Mouse (Mus musculus) cerebellum, postnatal 36 days (tissue): Measurements from ENCODE around the gene Fyttd1.
"Not testable (repeated sequence)": the region's sequence is repeated elsewhere in the genome, so short reads cannot be mapped to it uniquely, and the experiment has no call there.

ENCODE experiments used
- DNase-seq, 2 experiments: peaks; one replicate each; pipeline ENCODE4 v3.0.0; 2021 to 2022; ENCODE audit warnings: mixed read lengths in 2 of 2

The Fyttd1 gene

GRCm38 (mm10) chr16:32878972-32879926, 1.9 kb downstream of the Fyttd1 start:
- DNase-seq: no peak

DNA sequence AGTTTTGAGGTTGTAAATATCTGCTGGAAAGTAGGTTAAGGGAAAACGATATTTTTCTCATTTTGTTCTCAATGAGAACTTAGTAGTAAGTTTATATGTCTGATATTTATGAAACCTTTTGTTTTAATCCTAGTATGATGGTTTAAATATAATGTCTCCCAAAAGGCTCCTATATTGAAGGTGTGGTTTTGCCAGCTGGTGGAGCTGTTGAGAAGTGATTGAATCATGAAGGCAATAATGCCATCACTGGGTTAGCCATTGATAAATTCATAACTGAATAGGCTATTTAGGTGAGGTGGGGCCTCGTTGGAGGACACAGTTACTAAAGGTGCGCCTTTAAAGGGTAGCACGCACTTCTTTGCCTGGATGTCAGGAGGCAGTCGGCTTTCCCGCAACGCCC, 4.2 kb downstream of the Fyttd1 start:
- no peak for DNase-seq

DNA sequence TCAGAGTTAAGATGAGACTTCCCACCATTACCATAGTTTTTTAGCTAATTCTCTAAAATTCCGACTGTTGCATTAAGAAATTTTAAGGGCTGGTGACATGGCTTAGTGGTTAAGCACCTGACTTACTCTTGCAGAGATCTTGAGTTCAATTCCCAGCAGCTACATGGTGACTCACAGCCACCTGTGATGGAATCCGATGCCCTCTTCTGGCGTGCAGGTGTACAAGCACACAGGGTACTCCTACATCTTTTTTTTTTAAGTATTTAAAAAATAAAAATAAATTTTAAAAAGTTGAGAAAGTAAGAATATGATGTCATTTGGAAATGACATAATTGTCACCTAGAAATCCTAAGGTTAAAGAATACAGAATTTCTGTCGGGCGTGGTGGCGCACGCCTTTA, 10.7 kb downstream of the Fyttd1 start:
- no peak for DNase-seq

DNA sequence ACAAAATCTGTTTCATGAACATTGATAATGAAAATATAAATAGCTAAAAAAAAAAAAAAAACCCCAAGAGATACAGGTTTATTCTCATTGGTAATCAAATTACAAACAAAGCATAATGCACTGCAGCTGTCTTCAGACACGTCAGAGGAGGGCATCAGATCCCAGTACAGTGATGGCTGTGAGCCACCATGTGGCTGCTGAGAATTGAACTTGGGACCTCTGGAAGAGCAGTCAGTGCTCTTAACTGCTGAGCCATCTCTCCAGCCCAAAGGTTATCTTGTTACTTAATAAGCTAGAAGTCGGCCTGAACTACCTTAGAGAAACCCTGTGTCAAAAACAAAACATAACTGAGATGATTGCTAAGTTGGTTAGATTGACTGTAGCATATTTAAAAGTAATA, 12.6 kb downstream of the Fyttd1 start:
- DNase-seq: no peak

GRCm38 (mm10) chr16:32896126-32896525, 18.8 kb downstream of the Fyttd1 start:
- DNase-seq: no peak

DNA sequence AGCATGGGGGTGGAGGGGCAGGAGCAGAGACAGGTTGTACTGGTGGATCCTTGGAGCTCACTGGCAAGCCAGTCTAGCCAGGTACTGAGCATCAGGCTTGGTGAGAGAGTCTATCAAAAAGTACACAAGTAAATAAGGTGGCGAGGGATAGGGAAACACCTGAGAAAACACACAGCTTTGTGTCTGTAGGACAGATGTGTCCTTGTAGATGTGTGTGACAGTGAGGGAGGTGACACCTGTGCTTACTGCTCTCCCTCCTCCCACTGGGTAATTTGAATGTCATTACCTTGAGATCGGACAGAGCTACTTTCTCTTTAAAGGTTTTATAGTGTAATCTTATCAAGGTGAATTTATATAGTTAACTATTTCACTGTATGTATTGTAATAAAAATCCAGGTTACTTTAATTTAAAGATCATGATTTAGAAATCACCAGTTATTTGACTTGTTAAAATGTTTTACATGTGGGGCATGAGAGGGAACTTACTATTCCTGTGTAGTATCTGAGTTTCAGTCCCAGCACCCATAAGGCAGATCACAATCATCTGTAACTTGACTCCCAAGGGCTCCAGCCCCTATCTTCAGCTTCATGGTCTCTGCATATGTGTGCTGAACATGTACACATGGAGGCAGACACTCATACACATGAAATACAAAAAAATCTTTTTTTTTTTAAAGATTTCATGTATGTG, 24.2 kb downstream of the Fyttd1 start:
- no peak for DNase-seq

- DNase-seq: no peak
These were observed 24.7 kb downstream of the Fyttd1 start for GRCm38 (mm10) chr16:32902051-32902428.

- DNase-seq: peak in 1 of 2 experiments; percentile 28
These were observed 28.9 kb downstream of the Fyttd1 start for GRCm38 (mm10) chr16:32906186-32906585.

DNA sequence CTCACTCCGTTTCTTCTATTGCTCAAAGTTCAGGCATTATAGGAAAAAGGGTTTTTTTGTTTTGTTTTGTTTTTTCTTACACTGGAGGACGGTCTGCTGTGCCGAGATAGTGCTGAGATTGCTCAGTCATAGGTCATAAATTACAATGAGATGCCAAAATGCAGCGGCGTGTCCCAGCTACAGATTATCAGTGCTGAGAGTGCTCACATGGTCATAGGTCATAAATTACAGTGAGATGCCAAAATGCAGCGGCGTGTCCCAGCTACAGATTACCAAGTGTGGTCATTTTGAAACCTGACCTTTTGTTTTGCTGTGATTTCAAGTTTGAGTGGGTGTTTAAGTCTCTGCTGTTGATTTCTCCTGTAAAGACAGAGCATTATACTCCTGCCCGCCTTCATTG, 29.4 kb downstream of the Fyttd1 start:
- no peak for DNase-seq

DNA sequence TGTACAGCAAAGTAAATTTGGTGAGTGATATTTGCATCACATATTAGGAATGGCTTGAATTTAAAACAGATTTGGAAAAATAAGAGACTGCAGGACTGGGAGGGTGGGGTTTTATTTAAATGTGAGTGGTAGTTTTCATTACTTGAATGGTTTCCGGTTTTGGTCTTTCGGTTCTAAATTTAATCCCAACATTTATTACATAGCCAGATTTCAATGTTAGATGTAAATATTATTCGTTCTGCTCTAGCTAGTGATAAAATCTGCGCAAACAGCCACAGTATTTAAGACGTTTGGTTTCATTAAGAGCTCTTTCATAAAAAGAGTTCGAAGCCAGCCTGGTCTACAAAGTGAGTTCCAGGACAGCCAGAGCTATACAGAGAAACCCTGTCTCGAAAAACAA, 35.9 kb downstream of the Fyttd1 start:
- no peak for DNase-seq

GRCm38 (mm10) chr16:32913937-32914881, 36.9 kb downstream of the Fyttd1 start, which contains the start of gene Lrch3:
Gene Lrch3 (plus strand): TSS chr16:32914100.
- DNase-seq: peak; percentile 94 to 97

- no peak for DNase-seq
These were observed 38.2 kb downstream of the Fyttd1 start for GRCm38 (mm10) chr16:32915292-32916068.

DNA sequence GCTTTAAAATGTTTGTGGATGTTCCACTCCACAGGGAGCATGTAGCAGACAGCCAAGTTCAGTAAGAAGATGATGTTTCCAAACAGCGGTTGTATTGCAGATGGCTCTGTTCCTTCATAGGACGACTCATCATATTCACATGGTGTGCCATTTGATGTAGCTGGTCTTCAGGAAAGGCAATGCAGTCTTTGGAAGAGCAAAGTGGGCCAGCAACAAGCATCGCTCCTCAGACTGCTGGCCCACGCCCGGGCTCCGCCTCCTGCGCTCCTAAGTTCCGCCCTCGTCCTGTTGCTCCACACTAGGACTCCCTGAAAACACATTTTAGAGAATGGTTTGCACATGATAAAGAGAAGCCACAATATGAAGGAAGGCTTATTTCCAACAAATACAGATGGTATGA, 49.3 kb downstream of the Fyttd1 start:
- DNase-seq: not testable (repeated sequence)

- no peak for DNase-seq
These were observed 49.7 kb downstream of the Fyttd1 start for GRCm38 (mm10) chr16:32927044-32927443.

- DNase-seq: no peak
These were observed 52.6 kb downstream of the Fyttd1 start for GRCm38 (mm10) chr16:32929918-32930317.

DNA sequence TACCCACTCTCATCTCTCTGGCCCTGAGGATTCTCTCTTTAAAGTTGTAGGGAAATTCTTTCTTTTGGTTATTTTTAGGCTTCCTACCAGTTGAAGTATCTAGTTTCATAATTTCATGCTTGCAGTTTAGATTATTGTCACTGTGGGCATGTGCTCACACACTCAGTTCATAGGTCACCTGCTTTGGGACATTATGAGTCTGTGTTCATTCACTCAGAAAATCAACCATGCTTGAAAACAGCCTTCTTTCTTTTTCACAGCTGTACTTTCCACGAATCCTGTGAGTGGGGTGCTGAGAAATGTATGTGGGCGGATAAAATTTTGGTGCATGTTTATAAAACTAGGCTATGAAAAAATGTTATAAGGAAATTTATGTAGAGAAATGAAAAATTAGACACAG, 57.2 kb downstream of the Fyttd1 start:
- DNase-seq: no peak

- no peak for DNase-seq
These were observed 57.8 kb downstream of the Fyttd1 start for GRCm38 (mm10) chr16:32935088-32935487.

- DNase-seq: no peak
These were observed 60.1 kb downstream of the Fyttd1 start for GRCm38 (mm10) chr16:32937358-32937757.

DNA sequence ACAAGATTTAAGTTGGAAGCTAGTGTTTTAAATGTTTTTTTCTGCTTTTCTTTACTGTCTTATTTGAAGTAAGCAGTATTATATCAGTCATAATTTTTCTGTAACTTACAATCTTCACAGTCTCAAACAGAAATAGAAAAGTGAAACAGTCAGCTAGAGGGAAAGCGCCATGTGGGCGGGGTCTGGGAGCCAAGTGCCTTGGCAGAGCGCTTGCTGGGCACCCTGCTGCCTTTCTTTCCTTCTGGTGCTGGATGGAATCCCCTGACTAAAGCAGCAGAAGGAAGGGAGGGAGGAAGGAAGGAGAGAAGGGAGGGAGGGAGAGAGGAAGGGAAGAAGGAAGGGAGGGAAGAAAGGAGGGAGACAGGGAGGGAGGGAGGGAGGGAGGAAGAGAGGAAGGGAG, 62.0 kb downstream of the Fyttd1 start:
- DNase-seq: peak; percentile 69 to 78

DNA sequence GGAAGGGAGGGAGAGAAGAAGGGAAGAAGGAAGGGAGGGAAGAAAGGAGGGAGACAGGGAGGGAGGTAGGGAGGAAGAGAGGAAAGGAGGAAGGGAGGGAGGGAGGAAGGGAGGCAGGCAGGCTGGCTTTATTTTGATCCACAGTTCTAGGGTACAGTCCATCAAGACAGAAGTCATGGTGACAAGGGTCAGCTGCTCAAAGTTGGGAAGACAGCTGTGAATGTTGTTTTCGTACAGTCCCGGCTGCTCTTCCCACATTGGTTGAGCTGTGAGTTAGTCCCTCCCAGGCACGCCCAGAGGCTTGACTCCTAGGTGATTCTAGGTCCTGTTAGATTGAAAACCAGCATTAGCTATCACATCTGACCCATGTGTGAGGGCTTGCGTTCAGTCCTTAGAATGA, 62.4 kb downstream of the Fyttd1 start:
- DNase-seq: not testable (repeated sequence)

GRCm38 (mm10) chr16:32941226-32941625, 63.9 kb downstream of the Fyttd1 start:
- DNase-seq: not testable (repeated sequence)

GRCm38 (mm10) chr16:32942694-32943093, 65.4 kb downstream of the Fyttd1 start:
- DNase-seq: no peak
